Mouse (Mus musculus): ENCODE data around the gene Sapcd2.

DNA sequence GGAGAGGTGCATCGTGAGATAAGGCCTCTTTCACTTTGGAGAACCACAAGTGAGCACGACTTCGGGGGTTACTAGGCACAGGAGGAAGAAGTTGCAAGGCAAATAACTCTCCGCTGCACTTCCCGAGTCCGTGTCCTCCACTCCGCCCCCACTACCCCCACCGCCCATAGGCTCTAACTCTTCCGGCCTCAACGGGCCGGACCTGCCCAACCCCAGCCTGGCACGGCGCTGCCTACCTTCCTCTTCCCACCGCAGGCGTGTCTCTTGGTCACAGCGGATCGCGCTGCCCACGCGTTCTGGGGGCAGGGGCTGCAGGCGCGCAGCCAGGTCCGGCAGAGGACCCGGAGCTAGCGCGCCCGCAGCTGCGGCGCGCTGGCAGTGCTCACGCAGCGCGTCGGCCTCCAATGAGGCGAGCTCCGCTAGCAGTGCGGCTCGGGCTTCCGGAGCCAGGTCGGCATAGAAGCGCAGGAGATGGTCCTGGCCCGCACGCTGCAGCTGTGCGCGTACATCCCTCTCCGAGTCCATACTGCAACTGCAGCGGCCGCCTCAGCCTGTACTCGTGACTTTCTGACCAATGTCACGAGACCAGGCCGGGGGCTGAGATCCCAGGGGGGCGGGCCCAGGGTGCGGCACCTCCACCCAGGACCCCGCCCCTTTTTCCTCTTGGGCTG is 6.9 kb upstream of the Sapcd2 start, which contains the start of gene Uap1l1:
- TF ChIP-seq MAX (IDR thresholded peaks at IDR 0.05), result no peak
- no peak for TF ChIP-seq CTCF (IDR thresholded peaks at IDR 0.05; ENCODE audit: control insufficient read depth, insufficient read depth, insufficient read length)

All from C2C12 (cell line).